Mouse (Mus musculus) B cell, adult 2 months (primary cell): ENCODE results near the gene Tmem220.
"Not testable (repeated sequence)": the region's sequence is repeated elsewhere in the genome, so short reads cannot be mapped to it uniquely, and the experiment has no call there.

Experiments
- DNase-seq, 2 experiments: peaks; one replicate each; pipeline ENCODE4 v3.0.0; 2022

Gene Tmem220

GRCm38 (mm10) chr11:67019711-67020475, 5.1 kb upstream of the Tmem220 start:
- DNase-seq = no peak

GRCm38 (mm10) chr11:67020948-67021347, 4.0 kb upstream of the Tmem220 start:
- peak; percentile 68 to 69 for DNase-seq

- DNase-seq = peak; percentile 39 to 42
Measured at GRCm38 (mm10) chr11:67022354-67023115, 2.4 kb upstream of the Tmem220 start.

- not testable (repeated sequence) for DNase-seq
Measured at GRCm38 (mm10) chr11:67023191-67023590, 1.8 kb upstream of the Tmem220 start.

DNA sequence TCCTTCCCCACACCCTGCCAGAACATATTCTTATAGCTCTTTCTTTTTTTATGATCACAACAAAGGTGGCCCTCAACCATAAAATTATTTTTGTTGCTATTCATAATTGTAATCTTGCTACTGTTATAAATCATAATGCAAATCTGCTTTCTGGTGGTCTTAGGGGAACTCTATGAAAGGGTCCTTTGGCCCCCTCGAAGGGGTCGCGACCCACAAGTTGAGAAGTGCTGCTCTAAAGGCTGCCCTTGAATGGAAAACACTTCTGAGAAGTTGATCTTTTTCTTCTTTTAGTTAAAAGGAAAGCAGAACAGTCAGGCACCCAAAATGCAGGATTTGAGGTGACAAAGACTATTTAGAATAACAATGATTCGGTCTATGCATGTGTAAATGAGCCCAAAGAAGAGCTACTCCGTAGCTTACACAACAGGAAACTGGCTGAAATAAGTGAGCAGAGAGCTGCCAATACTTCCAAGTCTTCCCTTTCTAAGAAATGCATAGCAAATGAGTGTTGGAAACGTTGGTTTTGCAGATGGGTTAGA, 1.1 kb upstream of the Tmem220 start:
- no peak for DNase-seq

DNA sequence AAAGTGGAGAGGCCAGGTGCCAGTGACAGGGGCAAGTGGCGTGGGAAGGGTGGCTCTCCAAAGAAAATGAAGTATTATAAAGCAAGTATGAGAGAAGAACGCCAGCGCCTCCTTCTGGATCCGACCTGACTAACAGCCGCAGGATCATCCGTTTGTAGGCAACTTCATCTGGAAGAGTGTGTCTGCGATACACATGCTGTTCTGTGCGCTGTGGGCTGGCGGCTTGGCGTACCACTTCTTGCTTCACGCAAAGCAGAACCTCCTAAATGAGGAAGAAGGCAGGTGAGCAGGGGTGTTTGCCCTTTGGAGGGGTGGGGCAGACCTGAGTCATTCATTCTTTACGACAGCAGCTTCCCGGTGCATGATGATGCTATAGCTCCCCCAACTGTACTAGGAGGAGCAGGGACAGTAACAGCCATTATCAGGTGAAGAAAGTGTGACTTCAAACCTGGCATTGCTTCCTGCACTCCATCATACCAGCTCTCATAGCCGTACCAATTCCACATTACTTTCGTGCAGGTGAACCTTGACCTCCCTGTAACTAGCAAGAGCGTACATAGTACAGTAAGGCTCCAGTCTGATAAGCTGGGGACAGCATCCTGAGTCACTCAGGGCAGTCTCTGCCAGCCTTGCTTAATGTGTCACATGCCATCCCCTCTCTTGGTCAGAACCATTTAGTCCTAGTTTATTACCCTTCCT, 6.1 kb downstream of the Tmem220 start:
- no peak for DNase-seq

DNA sequence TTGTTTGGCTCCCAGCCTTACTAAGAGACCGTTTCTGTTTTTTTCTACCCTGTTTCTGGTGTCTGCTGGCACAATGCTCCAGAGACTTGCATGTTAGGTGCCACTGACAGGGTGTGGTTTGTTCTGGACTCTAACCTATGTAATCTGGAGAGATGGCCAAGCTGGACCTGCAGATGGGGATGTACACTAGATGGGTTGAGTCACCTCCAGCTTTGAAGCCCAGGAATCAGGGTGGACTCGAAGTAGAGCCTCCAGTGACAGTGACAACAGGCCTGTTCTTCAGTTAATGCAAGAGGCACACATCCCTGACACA, 6.6 kb downstream of the Tmem220 start:
- DNase-seq = no peak

DNA sequence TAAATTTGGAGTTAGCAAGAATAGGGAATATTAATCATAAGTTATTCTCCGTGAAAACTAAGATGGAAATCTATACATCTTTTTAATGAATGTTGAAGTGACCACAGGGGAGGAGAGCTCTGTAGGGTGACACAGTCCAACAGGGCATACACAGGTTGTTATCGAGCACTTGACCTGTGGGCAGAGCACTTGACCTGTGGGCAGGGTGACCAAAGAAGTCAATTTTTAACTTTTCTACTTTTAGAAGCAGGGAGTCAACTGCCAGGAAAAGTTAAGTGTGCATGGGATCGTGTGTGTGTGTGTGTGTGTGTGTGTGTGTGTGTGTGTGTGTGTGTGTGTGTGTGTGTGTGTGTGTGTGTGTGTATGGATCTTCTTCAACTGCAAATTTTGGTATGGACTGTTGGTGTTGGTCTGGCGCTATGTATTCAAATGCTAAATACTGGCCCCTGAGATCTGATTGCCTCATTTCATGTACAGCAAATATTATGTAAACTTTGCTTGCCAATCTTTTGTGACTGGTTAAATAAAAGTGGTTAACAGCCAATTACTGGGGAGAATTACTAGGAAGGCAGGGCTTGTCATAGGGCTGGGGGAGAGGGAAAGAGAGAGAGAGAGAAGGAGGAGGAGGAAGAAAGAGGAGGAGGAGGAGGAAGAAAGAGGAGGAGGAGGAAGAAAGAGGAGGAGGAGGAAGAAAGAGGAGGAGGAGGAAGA, 10.0 kb downstream of the Tmem220 start:
- DNase-seq = no peak

GRCm38 (mm10) chr11:67036229-67036628, 11.3 kb downstream of the Tmem220 start:
- no peak for DNase-seq

DNA sequence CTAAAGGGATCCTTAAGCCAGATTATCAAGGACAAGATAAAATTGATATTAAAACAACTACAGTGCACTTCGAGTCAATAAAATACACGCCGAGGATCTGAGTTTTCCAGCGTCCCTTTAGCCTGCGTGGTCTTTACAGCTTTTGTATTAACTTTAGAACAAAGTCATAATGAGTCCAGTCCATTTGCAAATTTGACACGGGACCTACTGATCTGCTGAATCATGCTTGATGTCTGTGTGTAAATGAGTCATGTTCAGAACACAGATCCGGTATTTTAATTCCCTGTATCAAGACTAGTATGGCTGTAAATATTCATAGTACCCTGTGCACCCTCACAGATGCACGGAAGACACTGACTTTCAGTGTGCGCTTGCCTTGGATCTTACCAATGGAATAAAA, 11.9 kb downstream of the Tmem220 start:
- no peak for DNase-seq

DNA sequence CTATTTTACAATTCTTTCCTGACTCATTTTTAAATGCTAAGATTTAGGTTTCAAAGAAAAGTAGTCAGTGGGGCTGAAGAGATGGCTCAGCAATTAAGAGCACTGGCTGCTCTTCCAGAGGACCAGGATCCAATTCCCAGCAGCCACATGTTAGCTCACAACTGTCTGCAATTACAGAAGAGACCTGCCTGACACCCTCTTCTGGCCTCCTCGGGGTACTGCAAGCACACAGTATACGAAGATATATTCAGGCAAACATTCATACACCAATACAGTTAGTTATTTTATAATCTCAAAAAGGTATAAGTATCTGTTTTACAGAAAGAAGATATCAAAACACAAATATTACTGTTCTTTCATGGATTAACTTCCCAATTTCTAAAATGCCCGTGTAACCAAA, 14.8 kb downstream of the Tmem220 start:
- DNase-seq = peak in 1 of 2 experiments; percentile 12

DNA sequence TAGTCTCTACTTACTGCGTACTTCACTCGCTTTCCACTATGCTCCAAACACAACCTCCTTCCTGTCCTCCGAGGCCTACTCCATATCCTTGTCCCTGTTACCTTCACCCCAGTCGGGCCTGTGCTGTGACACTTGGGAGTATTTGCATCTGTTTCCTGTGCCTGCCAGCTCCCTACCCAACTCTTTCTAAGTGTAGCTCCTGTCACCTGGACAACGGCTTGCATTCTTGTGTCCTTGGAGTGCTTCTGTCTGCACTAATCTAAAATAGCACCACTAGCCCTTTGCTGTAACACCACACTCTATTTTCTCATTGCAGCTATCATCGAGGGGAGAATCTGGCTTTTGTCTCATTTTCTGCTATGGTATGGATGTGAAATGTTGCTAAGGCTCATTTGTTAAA, 15.5 kb downstream of the Tmem220 start:
- DNase-seq = no peak

- no peak for DNase-seq
Measured at GRCm38 (mm10) chr11:67043007-67043406, 18.1 kb downstream of the Tmem220 start.

DNA sequence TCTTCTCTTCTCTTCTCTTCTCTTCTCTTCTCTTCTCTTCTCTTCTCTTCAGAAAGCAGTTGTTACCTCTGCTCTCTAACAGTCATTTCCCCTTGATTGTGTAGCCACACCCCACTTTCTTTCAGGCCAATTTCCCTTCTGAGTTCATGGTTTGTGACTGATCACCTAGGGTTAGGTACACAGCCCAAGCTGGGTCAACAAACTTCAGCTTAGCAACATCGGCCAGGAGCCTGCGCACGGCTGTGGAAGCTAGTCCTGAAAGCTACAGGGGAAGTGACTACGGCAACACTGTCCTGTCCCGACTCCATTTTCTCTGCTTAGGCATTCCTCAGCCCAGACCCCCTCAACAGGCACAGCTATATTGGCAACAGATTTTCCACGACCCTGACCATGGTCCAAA, 20.0 kb downstream of the Tmem220 start:
- no peak for DNase-seq

DNA sequence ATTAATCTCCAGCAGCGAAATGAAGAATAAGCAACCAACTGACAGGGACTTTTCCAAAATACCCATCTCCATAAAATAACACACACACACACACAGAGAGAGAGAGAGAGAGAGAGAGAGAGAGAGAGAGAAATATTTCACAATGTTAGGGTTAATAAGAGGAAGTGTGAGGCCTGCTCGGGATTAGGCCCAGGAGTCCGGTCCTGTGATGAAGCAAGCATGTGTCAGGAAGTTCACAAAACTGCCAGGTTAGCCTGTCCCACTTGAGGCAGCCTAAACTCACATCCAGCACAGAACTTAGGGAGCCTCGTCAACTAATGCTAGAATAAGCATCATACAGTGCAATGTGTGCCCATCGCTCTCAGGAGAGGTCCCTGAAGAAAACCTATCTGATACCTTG, 22.2 kb downstream of the Tmem220 start:
- DNase-seq = no peak

DNA sequence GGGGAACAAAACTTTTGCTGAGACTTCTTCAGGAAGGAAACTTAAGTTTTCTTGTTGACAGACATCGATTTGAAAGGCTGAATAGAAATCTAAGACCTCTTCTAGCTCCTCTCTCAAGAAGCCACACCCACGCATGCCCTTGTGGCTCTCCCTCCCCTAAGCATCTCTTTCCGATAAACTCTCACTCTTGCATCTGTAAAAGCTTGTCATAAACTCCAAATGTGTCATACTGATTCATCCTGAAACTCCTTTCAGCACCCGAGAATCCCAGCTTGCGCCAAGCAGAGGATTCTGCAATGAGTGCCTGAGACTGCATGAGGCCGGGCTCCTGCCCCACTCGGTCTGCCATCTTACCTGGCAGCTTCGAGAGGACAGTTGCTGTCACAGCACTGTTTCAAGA, 23.5 kb downstream of the Tmem220 start:
- DNase-seq = no peak

DNA sequence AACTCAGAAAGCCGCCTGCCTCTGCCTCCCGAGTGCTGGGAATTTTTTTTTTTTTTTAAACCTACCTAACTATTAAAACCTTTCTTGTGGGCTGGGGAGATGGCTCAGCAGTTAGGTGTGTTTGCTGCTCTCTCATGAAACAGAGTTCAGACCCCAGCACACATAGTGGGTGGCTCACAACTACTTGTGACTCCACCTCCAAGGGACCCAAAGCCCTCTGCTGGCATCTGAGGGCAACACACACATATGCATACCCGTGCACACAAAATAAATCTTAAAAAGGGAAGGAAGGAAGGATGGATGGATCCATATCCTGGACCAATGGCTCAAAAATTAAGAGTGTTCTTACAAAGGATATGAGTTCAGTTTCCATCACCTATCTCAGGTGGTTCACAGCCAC, 24.3 kb downstream of the Tmem220 start:
- DNase-seq = no peak

DNA sequence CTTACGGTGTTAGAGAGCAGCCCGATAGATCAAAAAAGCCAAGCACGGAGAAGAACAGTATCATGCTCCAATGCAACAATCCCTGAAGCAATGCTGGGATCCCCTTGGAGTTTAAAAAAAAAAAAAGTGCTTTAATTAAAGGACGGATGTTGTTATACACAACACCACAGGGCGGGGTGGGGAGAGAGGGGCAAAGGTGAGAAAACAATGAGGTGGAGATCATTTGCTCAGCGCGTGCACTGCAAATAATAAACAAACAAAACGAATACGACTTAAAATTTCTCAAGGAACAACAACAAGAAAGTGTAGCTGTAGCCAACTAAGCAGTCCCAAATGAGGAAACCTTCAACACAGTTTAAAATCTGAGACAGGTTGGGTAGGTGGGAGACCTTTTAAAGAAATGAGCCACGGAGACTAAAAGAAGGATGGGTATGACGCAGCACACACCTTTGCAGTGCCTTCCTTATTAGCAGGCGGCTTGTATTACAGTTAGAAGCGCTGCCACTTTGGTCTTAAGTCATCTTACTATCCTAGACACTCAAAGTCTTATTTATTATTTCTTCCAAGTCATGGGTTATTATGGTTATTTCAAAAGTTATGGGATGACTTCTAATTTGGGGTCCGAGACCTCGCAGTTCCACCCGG, 26.8 kb downstream of the Tmem220 start:
- peak in 1 of 2 experiments; percentile 2 for DNase-seq

GRCm38 (mm10) chr11:67052321-67052952, 27.5 kb downstream of the Tmem220 start, which contains the start of the genes Adprm and Sco1:
Gene Adprm (minus strand): TSS chr11:67052594.
Gene Sco1 (plus strand): TSS chr11:67052670.
- DNase-seq = peak; percentile 82 to 84

- DNase-seq = no peak
Measured at GRCm38 (mm10) chr11:67054754-67055365, 29.9 kb downstream of the Tmem220 start.

DNA sequence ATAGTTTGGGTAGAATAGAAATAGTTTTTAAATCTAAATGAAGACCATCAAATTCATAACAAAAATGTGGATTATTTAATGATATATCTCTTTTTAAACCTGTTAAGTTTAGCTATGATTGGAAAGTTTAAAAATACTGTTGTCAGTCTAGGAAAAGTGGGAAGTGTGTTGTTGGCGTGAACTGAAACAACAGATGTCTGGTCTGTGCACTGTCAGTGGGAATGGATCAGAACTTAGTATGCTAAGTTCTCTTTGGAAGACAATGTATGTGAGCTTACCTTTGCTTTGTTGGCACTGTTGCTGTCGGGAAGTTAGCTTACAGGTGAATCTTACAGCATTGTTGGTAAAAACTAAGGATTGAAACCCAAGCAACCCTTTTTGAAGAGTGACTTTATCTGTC, 36.4 kb downstream of the Tmem220 start:
- DNase-seq = no peak
